Mouse (Mus musculus) hindbrain, embryonic 13.5 days (tissue): Measurements from ENCODE around the gene Espn. TPM values are rescaled to one million over a fixed set of nuclear protein-coding genes. Genes with fewer than 3 reads are reported as not detected.

Experiments
- ATAC-seq: fragments of 200-750 bp; cut with Nextera tagmentation; 2 replicates; pipeline ENCODE4 v1.8.0; 2017; ENCODE audit warnings: moderate TSS enrichment; ENCODE audit not compliant: low FRiP score
- H3K27ac ChIP-seq: fragments of 300-500 bp; sonication (generic); 2 replicates; pipeline ENCODE4 v1.5.1; 2015; ENCODE audit warnings: inconsistent platforms, mild to moderate bottlenecking, moderate library complexity
- H3K27me3 ChIP-seq: fragments of 300-500 bp; sonication (generic); 2 replicates; pipeline ENCODE4 v1.6.1; 2015; ENCODE audit warnings: mild to moderate bottlenecking, inconsistent platforms
- H3K36me3 ChIP-seq: fragments of 300-500 bp; sonication (generic); 2 replicates; pipeline ENCODE4 v1.6.1; 2015; ENCODE audit warnings: mild to moderate bottlenecking, inconsistent platforms
- H3K4me1 ChIP-seq: fragments of 300-500 bp; sonication (generic); replicated peaks from 2 replicates; pipeline ENCODE4 v1.6.1; 2015; ENCODE audit warnings: inconsistent platforms
- H3K4me2 ChIP-seq: fragments of 300-500 bp; sonication (generic); 2 replicates; pipeline ENCODE4 v1.6.1; 2015; ENCODE audit warnings: inconsistent platforms, mild to moderate bottlenecking, moderate library complexity
- H3K4me3 ChIP-seq: fragments of 300-500 bp; sonication (generic); 2 replicates; pipeline ENCODE4 v1.5.1; 2015; ENCODE audit warnings: mild to moderate bottlenecking, inconsistent platforms
- H3K9ac ChIP-seq: fragments of 300-500 bp; sonication (generic); 2 replicates; pipeline ENCODE4 v1.6.1; 2015; ENCODE audit warnings: mild to moderate bottlenecking, inconsistent platforms
- H3K9me3 ChIP-seq: fragments of 300-500 bp; sonication (generic); 2 replicates; pipeline ENCODE4 v1.6.1; 2016; ENCODE audit warnings: inconsistent platforms
- WGBS: fragments of 180-500 bp; shearing (Covaris S2); methylation state at CpG from one replicate; pipeline ENCODE4 v1.1.7; 2015; 5-methylcytosine and 5-hydroxymethylcytosine counted together
- polyA plus RNA-seq: library from polyadenylated mRNA; unstranded; fragments of >200 nt; fragmentation: Nextera tagmentation; extraction: Ambion mirVana; gene quantifications from 2 replicates; pipeline ENCODE4 v1.2.1, GENCODE M21; 2015

Gene Espn
- polyA plus RNA-seq, 1 experiment from 2014 or later: 0.22 TPM

DNA sequence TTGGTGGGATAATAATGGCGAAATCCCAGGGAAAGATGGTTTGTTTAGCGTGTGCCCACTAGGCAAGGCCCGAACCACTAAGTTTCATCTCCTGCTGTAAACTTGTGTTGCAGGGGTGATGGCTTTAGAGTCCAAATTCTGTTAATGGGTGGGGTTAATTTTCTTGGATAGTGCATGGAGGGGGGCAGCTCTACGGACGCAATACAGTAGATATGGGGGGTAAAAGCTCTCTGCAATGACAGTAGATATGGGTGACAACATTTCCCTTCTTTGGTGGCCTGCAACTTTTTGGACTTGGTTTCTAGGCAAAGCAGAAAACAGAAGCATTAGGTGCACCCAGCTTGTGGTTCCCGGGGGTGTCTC is 25.0 kb upstream of the Espn start:
- peak overlapping the region; percentile 88 for H3K27ac ChIP-seq
- peaks cover 52% of the 10 kb centered on the region for H3K27me3 ChIP-seq
- H3K4me2 ChIP-seq: peak overlapping the region; percentile 92
- no peaks in the 10 kb centered on the region for H3K9me3 ChIP-seq
- peaks cover 30% of the 10 kb centered on the region for H3K4me1 ChIP-seq
- ATAC-seq: no peak
- H3K36me3 ChIP-seq: no peaks in the 10 kb centered on the region
- 67% methylated on average over 6 of the region's 6 CpGs for WGBS
- peak overlapping the region; percentile 77 for H3K4me3 ChIP-seq
- H3K9ac ChIP-seq: peak overlapping the region; percentile 86

GRCm38 (mm10) chr4:152176638-152177037 is 24.5 kb upstream of the Espn start:
- no peak overlapping the region for H3K4me3 ChIP-seq
- WGBS: 73% methylated on average over 3 of the region's 3 CpGs

DNA sequence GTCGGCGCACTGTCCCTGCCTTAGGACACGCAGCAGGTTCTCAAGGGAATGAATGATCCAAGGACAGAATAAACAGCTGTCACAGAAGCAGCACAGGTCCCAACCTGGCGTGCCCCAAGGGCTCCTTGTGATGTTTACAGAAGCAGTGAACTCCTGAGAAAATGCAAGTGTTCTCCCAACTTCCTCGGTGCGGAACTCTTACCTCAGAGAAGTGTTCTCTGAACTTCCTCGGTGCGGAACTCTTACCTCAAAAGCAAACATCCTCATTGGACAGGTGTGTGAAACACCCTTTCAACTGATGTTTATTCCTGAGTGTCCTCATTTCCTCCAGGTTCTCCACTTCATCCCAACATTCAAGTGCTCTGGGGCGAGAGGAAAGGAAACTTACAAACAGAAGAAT is 21.8 kb upstream of the Espn start:
- Histone ChIP-seq H3K27me3 (peaks cover 65% of the 10 kb centered on the region), H3K27ac (no peak overlapping the region), H3K9ac (no peak overlapping the region), H3K9me3 (no peaks in the 10 kb centered on the region), H3K4me3 (no peak overlapping the region), H3K4me1 (peaks cover 11% of the 10 kb centered on the region), H3K36me3 (no peaks in the 10 kb centered on the region), H3K4me2 (no peak overlapping the region)
- 88% methylated on average over 9 of the region's 9 CpGs for WGBS
- ATAC-seq: no peak

More at GRCm38 (mm10) chr4:152176638-152177037, 24.5 kb upstream of the Espn start:
- H3K27me3 ChIP-seq: peaks cover 52% of the 10 kb centered on the region
- H3K9ac ChIP-seq: peak overlapping the region; percentile 86; the same call in 1 of the 2 replicates
- H3K4me1 ChIP-seq: peaks cover 30% of the 10 kb centered on the region
- H3K36me3 ChIP-seq: no peaks in the 10 kb centered on the region
- no peaks in the 10 kb centered on the region for H3K9me3 ChIP-seq
- no peak overlapping the region for H3K4me2 ChIP-seq
- ATAC-seq: no peak
- H3K27ac ChIP-seq: no peak overlapping the region

- WGBS: 2% methylated on average over 5 of the region's 5 CpGs
- Histone ChIP-seq H3K27ac (no peak overlapping the region), H3K4me2 (no peak overlapping the region), H3K27me3 (peaks cover 67% of the 10 kb centered on the region), H3K9me3 (no peaks in the 10 kb centered on the region), H3K36me3 (no peaks in the 10 kb centered on the region), H3K4me3 (no peak overlapping the region), H3K4me1 (peaks cover 7% of the 10 kb centered on the region), H3K9ac (no peak overlapping the region)
- ATAC-seq: no peak
These were observed 20.9 kb upstream of the Espn start for GRCm38 (mm10) chr4:152173041-152173440.

GRCm38 (mm10) chr4:152171543-152171942 is 19.4 kb upstream of the Espn start:
- Histone ChIP-seq H3K36me3 (no peaks in the 10 kb centered on the region), H3K4me1 (no peaks in the 10 kb centered on the region; the same call in 1 of the 2 replicates), H3K4me2 (no peak overlapping the region), H3K4me3 (no peak overlapping the region), H3K27me3 (peaks cover 66% of the 10 kb centered on the region), H3K9ac (no peak overlapping the region), H3K27ac (no peak overlapping the region), H3K9me3 (no peaks in the 10 kb centered on the region)
- WGBS: 83% methylated on average over 6 of the region's 6 CpGs
- ATAC-seq: no peak

DNA sequence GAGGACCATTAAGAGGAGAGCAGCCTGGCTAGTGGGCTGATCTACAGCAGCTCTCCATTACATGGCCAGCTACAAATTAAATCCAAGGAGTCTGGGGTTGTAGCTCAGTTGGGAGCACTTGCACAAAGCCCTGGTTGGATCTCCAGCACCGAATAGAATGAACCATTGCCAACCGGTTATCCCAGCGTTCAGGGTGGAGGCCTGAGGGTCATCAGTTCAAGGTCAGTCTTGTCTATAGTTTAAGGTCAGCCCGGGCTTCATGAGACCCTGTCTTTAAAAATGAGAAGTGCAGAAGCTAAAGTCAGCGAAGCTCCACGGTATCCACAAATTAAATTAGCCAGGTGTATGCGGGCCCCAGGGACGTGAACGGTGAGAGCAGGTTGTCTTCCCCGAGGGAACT is 18.1 kb upstream of the Espn start:
- H3K4me3 ChIP-seq: no peak overlapping the region
- 81% methylated on average over 10 of the region's 10 CpGs for WGBS
- H3K9ac ChIP-seq: no peak overlapping the region; the same call in 1 of the 2 replicates
- no peak for ATAC-seq
- H3K4me2 ChIP-seq: no peak overlapping the region
- no peak overlapping the region for H3K27ac ChIP-seq
- no peaks in the 10 kb centered on the region; the same call in 1 of the 2 replicates for H3K4me1 ChIP-seq
- H3K36me3 ChIP-seq: no peaks in the 10 kb centered on the region
- no peaks in the 10 kb centered on the region for H3K9me3 ChIP-seq
- H3K27me3 ChIP-seq: peaks cover 58% of the 10 kb centered on the region

- H3K9ac ChIP-seq: no peak overlapping the region
- no peak for ATAC-seq
- H3K9me3 ChIP-seq: no peaks in the 10 kb centered on the region
- no peak overlapping the region for H3K4me2 ChIP-seq
- peaks cover 51% of the 10 kb centered on the region for H3K27me3 ChIP-seq
- no peaks in the 10 kb centered on the region for H3K36me3 ChIP-seq
- 83% methylated on average over 7 of the region's 7 CpGs for WGBS
- no peak overlapping the region for H3K4me3 ChIP-seq
- no peak overlapping the region for H3K27ac ChIP-seq
- no peaks in the 10 kb centered on the region; the same call in 1 of the 2 replicates for H3K4me1 ChIP-seq
These were observed 16.9 kb upstream of the Espn start for GRCm38 (mm10) chr4:152169103-152169502.

- H3K9ac ChIP-seq: no peak overlapping the region
- no peaks in the 10 kb centered on the region; the same call in 1 of the 2 replicates for H3K4me1 ChIP-seq
- no peaks in the 10 kb centered on the region for H3K9me3 ChIP-seq
- no peaks in the 10 kb centered on the region for H3K36me3 ChIP-seq
- H3K4me2 ChIP-seq: no peak overlapping the region
- WGBS: 49% methylated on average over 8 of the region's 8 CpGs
- H3K27ac ChIP-seq: peak overlapping the region; percentile 32; the same call in 1 of the 2 replicates
- no peak for ATAC-seq
- peaks cover 48% of the 10 kb centered on the region for H3K27me3 ChIP-seq
- no peak overlapping the region for H3K4me3 ChIP-seq
These were observed 15.9 kb upstream of the Espn start for GRCm38 (mm10) chr4:152168052-152168451.

GRCm38 (mm10) chr4:152165036-152165931 is 13.1 kb upstream of the Espn start:
- H3K4me2 ChIP-seq: no peak overlapping the region
- no peak overlapping the region for H3K27ac ChIP-seq
- no peak overlapping the region for H3K9ac ChIP-seq
- H3K4me1 ChIP-seq: no peaks in the 10 kb centered on the region; the same call in 1 of the 2 replicates
- no peak overlapping the region for H3K4me3 ChIP-seq
- H3K9me3 ChIP-seq: no peaks in the 10 kb centered on the region
- 31% methylated on average over 22 of the region's 22 CpGs for WGBS
- no peak for ATAC-seq
- H3K36me3 ChIP-seq: no peaks in the 10 kb centered on the region
- peaks cover 64% of the 10 kb centered on the region for H3K27me3 ChIP-seq

DNA sequence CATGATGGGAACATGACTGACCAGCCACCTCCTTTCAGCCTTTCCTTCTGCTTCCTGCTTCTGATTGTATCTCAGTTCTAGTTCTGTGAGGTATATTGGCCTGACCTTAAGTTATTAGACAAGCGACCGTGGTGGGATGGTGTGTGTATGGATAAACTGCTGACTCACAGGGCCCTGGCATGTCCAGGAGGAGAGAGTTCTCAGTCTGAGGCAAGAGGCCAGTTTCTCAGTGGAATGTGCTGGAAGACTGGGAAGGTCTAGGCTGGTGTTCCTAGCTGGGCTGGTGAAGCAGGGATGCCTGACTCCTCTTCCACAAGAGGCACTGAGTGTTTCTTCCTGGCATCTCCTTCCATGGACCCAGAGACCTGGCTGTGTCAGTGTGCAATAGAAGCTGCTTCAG is 10.6 kb upstream of the Espn start:
- no peak for ATAC-seq
- peaks cover 24% of the 10 kb centered on the region for H3K4me1 ChIP-seq
- H3K4me3 ChIP-seq: no peak overlapping the region
- H3K4me2 ChIP-seq: no peak overlapping the region
- H3K36me3 ChIP-seq: no peaks in the 10 kb centered on the region
- no peaks in the 10 kb centered on the region for H3K9me3 ChIP-seq
- no peak overlapping the region for H3K27ac ChIP-seq
- peaks cover 74% of the 10 kb centered on the region for H3K27me3 ChIP-seq
- 90% methylated on average over 2 of the region's 2 CpGs for WGBS
- H3K9ac ChIP-seq: no peak overlapping the region

GRCm38 (mm10) chr4:152161601-152162000 is 9.4 kb upstream of the Espn start:
- 79% methylated on average over 6 of the region's 6 CpGs for WGBS
- H3K36me3 ChIP-seq: no peaks in the 10 kb centered on the region
- peaks cover 24% of the 10 kb centered on the region for H3K4me1 ChIP-seq
- H3K4me3 ChIP-seq: no peak overlapping the region
- ATAC-seq: no peak
- no peaks in the 10 kb centered on the region for H3K9me3 ChIP-seq
- no peak overlapping the region for H3K4me2 ChIP-seq
- H3K27me3 ChIP-seq: peaks cover 79% of the 10 kb centered on the region
- no peak overlapping the region for H3K27ac ChIP-seq
- H3K9ac ChIP-seq: no peak overlapping the region

DNA sequence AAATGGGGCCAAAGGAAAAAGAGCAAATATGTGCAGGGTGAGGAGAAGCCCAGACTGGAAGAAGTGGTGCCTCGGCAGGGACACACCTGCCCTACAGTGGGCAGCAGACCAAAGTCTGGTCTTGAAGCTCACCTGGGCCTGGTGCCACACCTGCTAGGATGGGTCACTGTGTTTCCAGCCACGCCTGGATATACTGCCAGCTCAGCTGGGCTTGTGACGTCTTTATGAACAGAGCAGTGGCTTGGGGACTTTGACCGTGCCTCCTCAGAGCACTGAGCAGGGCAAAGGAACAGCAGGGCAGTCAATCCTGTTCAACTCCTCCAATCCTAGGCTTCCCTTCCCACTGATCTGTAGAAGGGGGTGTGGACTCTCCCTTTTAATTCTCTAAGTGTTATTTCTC is 8.6 kb upstream of the Espn start:
- peaks cover 24% of the 10 kb centered on the region for H3K4me1 ChIP-seq

GRCm38 (mm10) chr4:152159285-152159678 is 7.1 kb upstream of the Espn start:
- H3K9ac ChIP-seq: no peak overlapping the region

More for the DNA sequence above, 8.6 kb upstream of the Espn start:
- Histone ChIP-seq H3K4me2 (no peak overlapping the region), H3K27me3 (peaks cover 79% of the 10 kb centered on the region), H3K9ac (no peak overlapping the region), H3K36me3 (no peaks in the 10 kb centered on the region), H3K9me3 (no peaks in the 10 kb centered on the region), H3K4me3 (no peak overlapping the region), H3K27ac (no peak overlapping the region)
- no peak for ATAC-seq
- 48% methylated on average over 4 of the region's 4 CpGs for WGBS

More at GRCm38 (mm10) chr4:152159285-152159678, 7.1 kb upstream of the Espn start:
- Histone ChIP-seq H3K27me3 (peaks cover 89% of the 10 kb centered on the region), H3K4me1 (peaks cover 24% of the 10 kb centered on the region), H3K4me3 (peak overlapping the region; percentile 22), H3K9me3 (no peaks in the 10 kb centered on the region), H3K27ac (no peak overlapping the region), H3K4me2 (peak overlapping the region; percentile 23), H3K36me3 (no peaks in the 10 kb centered on the region)
- ATAC-seq: no peak
- WGBS: under 1% methylated on average over 19 of the region's 19 CpGs
